Mouse (Mus musculus) G1E (cell line): ENCODE data around the gene Hist1h4h. TPM values are rescaled to one million over a fixed set of nuclear protein-coding genes. Genes with fewer than 3 reads are reported as not detected.
"Not testable (repeated sequence)": the region's sequence is repeated elsewhere in the genome, so short reads cannot be mapped to it uniquely, and the experiment has no call there.

ENCODE experiments used
- ATAC-seq: 2 replicates; pipeline ENCODE4 v1.8.0; 2016; ENCODE audit warnings: mild to moderate bottlenecking; ENCODE audit not compliant: insufficient number of reproducible peaks, poor library complexity, low FRiP score, severe bottlenecking; ENCODE audit errors: extremely low read depth
- DNase-seq: peaks from one replicate; pipeline ENCODE4 v3.0.0; 2012; ENCODE audit warnings: low spot score
- H3K27me3 ChIP-seq: 2 replicates; pipeline ENCODE4 v1.6.1; 2012; ENCODE audit warnings: mild to moderate bottlenecking, low read length, inconsistent platforms; ENCODE audit not compliant: insufficient read depth
- H3K36me3 ChIP-seq: replicated peaks from 2 replicates; pipeline ENCODE3; 2012; ENCODE audit warnings: mild to moderate bottlenecking, inconsistent platforms
- H3K4me1 ChIP-seq: 2 replicates; pipeline ENCODE4 v1.6.1; 2012; ENCODE audit warnings: low read depth, low read length, inconsistent platforms, mixed read lengths; ENCODE audit not compliant: insufficient read depth
- H3K4me3 ChIP-seq: 2 replicates; pipeline ENCODE4 v1.5.1; 2012; ENCODE audit warnings: low read depth, mild to moderate bottlenecking, inconsistent platforms, low read length, moderate library complexity, mixed read lengths
- H3K9me3 ChIP-seq: replicated peaks from 2 replicates; pipeline ENCODE4 v1.6.1; 2012; ENCODE audit warnings: inconsistent platforms
- CTCF ChIP-seq: IDR thresholded peaks from 2 replicates; pipeline ENCODE4 v1.5.1; 2012; ENCODE audit warnings: low read depth, low read length, inconsistent platforms, mixed read lengths
- GATA1 ChIP-seq: IDR thresholded peaks from 2 replicates; pipeline ENCODE4 v1.6.1; 2012; ENCODE audit warnings: borderline replicate concordance, low read length, inconsistent platforms, mixed read lengths
- GATA2 ChIP-seq: IDR thresholded peaks from 2 replicates; pipeline ENCODE4 v1.6.1; 2012; ENCODE audit warnings: low read depth, low read length, inconsistent platforms, borderline replicate concordance
- POLR2AphosphoS5 ChIP-seq: IDR thresholded peaks from 2 replicates; pipeline ENCODE4 v1.6.1; 2012; ENCODE audit warnings: low read depth, low read length, inconsistent platforms; ENCODE audit not compliant: insufficient replicate concordance
- TAL1 ChIP-seq: conservative IDR thresholded peaks from 2 replicates; pipeline ENCODE4 v1.6.1; 2012; ENCODE audit warnings: low read depth, low read length, inconsistent platforms, mixed read lengths
- polyA plus RNA-seq: library from polyadenylated mRNA; stranded (reverse); fragments of >175 nt; gene quantifications from 2 replicates; pipeline ENCODE4 v1.2.3, GENCODE M21; 2012
- total RNA-seq, 2 experiments: library from RNA; stranded (forward) in 1 of 2; stranded (reverse) in 1 of 2; fragments of 200-1000 nt in 1 of 2; fragments of >200 nt in 1 of 2; fragmentation: Nextera tagmentation in 1 of 2; gene quantifications; 2 replicates each; pipeline ENCODE4 v1.2.3; 2014 to 2017

The Hist1h4h gene
- total and polyA plus RNA-seq, 3 experiments = 11.0 to 843 (median 309) TPM

DNA sequence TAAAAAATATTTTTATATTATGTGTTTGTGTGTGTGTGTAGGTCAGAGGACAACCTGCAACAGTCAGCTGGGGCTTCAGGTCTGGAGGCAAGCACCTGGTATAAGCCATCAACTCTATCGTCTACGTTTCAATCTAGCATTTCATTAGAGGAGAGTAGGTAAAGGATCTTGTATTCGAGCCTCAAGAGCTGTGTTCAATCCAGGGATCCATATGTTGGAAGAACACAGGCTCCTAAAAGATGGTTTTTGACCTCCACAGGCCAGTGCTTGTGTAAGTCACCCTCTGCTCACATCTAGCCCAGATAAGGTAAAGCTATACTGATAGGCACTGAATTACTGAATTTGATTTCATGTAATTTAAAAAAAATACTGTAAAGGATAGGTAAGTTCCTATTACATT, 26.1 kb downstream of the Hist1h4h start:
- peaks cover 28% of the 10 kb centered on the region for H3K4me1 ChIP-seq
- H3K4me3 ChIP-seq = no peak overlapping the region; the same call in 1 of the 2 replicates
- no peaks in the 10 kb centered on the region for H3K9me3 ChIP-seq
- DNase-seq (no peak), ATAC-seq (no peak)
- H3K27me3 ChIP-seq = no peaks in the 10 kb centered on the region
- H3K36me3 ChIP-seq = no peaks in the 10 kb centered on the region
- TF ChIP-seq POLR2AphosphoS5 = peak; percentile 63; the same call in 1 of the 2 replicates
- no peak for TF ChIP-seq CTCF

DNA sequence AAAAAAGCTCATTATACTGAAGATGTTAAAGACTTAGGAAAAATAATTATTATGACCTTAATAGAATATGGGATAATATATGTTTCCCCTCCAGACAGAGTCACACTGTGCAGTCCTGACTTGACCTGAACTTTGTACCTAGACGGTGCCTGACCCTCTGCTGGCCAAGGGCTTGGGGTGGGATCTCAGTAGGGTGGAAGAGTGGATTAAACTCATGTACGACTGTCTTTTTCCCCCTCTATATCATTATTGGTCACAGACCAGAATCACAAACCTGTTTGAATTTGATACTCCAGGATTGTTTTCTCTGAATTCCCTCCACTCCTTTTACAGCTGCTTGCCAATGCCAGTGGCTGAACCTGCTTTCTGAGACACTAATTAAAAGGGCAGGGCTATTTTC, 29.8 kb downstream of the Hist1h4h start:
- not testable (repeated sequence) for DNase-seq, ATAC-seq, H3K36me3 ChIP-seq, H3K9me3 ChIP-seq, H3K4me3 ChIP-seq, H3K27me3 ChIP-seq
- TF ChIP-seq POLR2AphosphoS5 = peak; percentile 97; the same call in 1 of the 2 replicates
- peaks cover 25% of the 10 kb centered on the region for H3K4me1 ChIP-seq

- not testable (repeated sequence) for H3K27me3 ChIP-seq, H3K9me3 ChIP-seq, H3K36me3 ChIP-seq, DNase-seq
- peak; percentile 24; the same call in 1 of the 2 replicates for ATAC-seq
- peak overlapping the region; percentile 66; the same call in 1 of the 2 replicates for H3K4me3 ChIP-seq
- H3K4me1 ChIP-seq = peaks cover 25% of the 10 kb centered on the region
These were observed 30.7 kb downstream of the Hist1h4h start for GRCm38 (mm10) chr13:23561531-23561882.

DNA sequence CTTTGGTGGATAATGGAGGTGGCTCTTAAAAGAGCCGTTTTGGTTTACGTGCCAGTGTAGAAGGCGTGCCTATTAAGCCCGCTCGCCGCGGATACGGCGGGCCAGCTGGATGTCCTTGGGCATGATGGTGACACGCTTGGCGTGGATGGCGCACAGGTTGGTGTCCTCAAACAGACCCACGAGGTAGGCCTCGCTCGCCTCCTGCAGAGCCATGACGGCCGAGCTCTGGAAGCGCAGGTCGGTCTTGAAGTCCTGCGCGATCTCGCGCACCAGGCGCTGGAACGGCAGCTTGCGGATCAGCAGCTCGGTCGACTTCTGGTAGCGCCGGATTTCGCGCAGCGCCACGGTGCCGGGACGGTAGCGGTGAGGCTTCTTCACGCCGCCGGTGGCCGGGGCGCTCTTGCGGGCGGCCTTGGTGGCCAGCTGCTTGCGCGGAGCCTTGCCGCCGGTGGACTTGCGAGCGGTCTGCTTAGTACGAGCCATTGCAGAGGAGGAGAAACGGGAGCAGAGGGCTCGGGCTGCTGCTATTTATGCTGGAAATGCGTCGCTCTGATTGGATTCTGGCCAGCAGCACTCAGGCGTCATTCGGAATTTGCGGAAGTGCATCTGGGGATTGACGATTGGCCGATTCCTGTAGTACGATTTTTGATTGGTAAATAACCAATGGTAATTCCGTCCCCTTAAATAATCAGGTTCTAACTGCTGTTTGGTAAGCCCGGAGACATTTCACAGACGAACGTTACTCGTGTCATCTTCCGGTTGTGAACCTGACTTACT, 31.2 kb downstream of the Hist1h4h start, which contains the start of gene Hist1h3e:
TSS of gene Hist1h3e (minus strand) at position 487 of the 777 bp plus-strand sequence.
- DNase-seq (peak; percentile 73), ATAC-seq (peak; percentile 90)
- not testable (repeated sequence) for H3K9me3 ChIP-seq, H3K36me3 ChIP-seq, H3K27me3 ChIP-seq
- Histone ChIP-seq H3K4me1 (peaks cover 22% of the 10 kb centered on the region), H3K4me3 (peak within 1 kb of the TSS; percentile 66)
- TF ChIP-seq POLR2AphosphoS5 = peak; percentile 98

GRCm38 (mm10) chr13:23562699-23563462, 32.0 kb downstream of the Hist1h4h start:
- ATAC-seq = peak; percentile 42
- no peaks in the 10 kb centered on the region for H3K9me3 ChIP-seq
- H3K36me3 ChIP-seq = no peaks in the 10 kb centered on the region
- H3K4me1 ChIP-seq = peaks cover 21% of the 10 kb centered on the region
- peak overlapping the region; percentile 50; the same call in 1 of the 2 replicates for H3K4me3 ChIP-seq
- no peaks in the 10 kb centered on the region for H3K27me3 ChIP-seq
- peak; percentile 32 for DNase-seq
- TF ChIP-seq GATA2 = no peak
- peak; percentile 50; the same call in 1 of the 2 replicates for TF ChIP-seq TAL1

DNA sequence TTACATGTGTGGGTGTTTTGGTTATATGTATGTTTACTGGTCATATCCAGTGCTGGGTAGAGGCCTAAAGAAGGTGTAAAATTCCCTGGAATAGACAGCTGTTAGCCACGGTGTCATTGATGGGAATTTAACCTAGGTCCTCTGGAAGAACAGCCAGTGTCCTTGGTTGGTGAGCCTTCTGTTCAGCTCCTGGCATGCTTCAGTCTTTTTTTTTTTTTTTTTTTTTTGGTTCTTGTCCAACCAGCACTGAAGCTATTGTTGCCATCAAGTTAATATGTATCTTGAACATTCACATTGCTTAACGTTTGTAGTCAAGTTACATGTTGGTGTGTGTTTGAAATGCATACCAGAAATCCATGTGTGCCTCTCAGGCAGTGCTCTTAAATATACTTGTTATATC, 33.6 kb downstream of the Hist1h4h start:
- peaks cover 23% of the 10 kb centered on the region for H3K4me1 ChIP-seq

More for the DNA sequence above, 33.6 kb downstream of the Hist1h4h start:
- TF ChIP-seq GATA2 (no peak), GATA1 (no peak), POLR2AphosphoS5 (no peak), CTCF (no peak)
- H3K27me3 ChIP-seq = no peaks in the 10 kb centered on the region
- no peaks in the 10 kb centered on the region for H3K9me3 ChIP-seq
- ATAC-seq (no peak), DNase-seq (no peak)
- H3K4me3 ChIP-seq = no peak overlapping the region
- H3K36me3 ChIP-seq = no peaks in the 10 kb centered on the region
